10 mouse cellular contexts compared by ENCODE assay signal in genomic region chr8:95805482-95805881, GRCm38 (mm10). TPM values are rescaled to one million over a fixed set of nuclear protein-coding genes. Genes with fewer than 3 reads are reported as not detected.
A peak's percentile ranks its signal among the peaks of the same experiment; 100 is the strongest.
DNase-seq lines count a peak whose midpoint lies in the region; ATAC-seq and TF ChIP-seq lines count a peak whose summit lies in the region.
"Had no signal": no experiment of that assay in that cellular context is flagged by ENCODE, and none has a peak within 500 bp of the region (broad histone marks: within the 10 kb centered on the region; RNA-seq: fewer than 3 reads in every experiment).

No protein-coding gene starts in this region.

- ATAC-seq in heart, embryonic 15.5 days (replicated peaks; ENCODE audit: insufficient number of reproducible peaks, insufficient read depth, low FRiP score, low read depth): no peak
- no peak for ATAC-seq in intestine, embryonic 14.5 days (replicated peaks; ENCODE audit: low FRiP score, low TSS enrichment, low read depth)
- no peak for ATAC-seq in midbrain, postnatal 0 days (ENCODE audit: low FRiP score)
- ATAC-seq in cerebellum, adult (ENCODE audit: insufficient number of reproducible peaks, low FRiP score, low TSS enrichment): no peak

- no peaks in the 10 kb centered on the region for H3K27me3 ChIP-seq in heart, embryonic 15.5 days
- H3K27me3 ChIP-seq in intestine, embryonic 14.5 days (replicated peaks; ENCODE audit: control insufficient read depth, insufficient read depth, low read length): no peaks in the 10 kb centered on the region
- no peaks in the 10 kb centered on the region for H3K27me3 ChIP-seq in midbrain, postnatal 0 days (ENCODE audit: insufficient read depth, low read length)

- no peak for DNase-seq in heart, postnatal 4 days
- no peak for DNase-seq in intestine, embryonic 14.5 days (ENCODE audit: low spot score)
- DNase-seq in midbrain, postnatal 0 days (ENCODE audit: low spot score): no peak
- no peak for DNase-seq in cerebellum, adult 18-20 months
- no peak for DNase-seq in cerebellum, adult 8-10 months
- DNase-seq: cerebellum, postnatal 10 days; lung, postnatal 10 days had no signal

- H3K4me2 ChIP-seq in heart, embryonic 15.5 days: peak overlapping the region; percentile 90
- peak overlapping the region; percentile 87 for H3K4me2 ChIP-seq in intestine, embryonic 14.5 days (ENCODE audit: low read length)
- H3K4me2 ChIP-seq in midbrain, postnatal 0 days (ENCODE audit: low read depth, low read length, poor library complexity, severe bottlenecking): peak overlapping the region; percentile 94

- H3K9ac ChIP-seq in heart, embryonic 15.5 days: peak overlapping the region; percentile 99
- peak overlapping the region; percentile 98 for H3K9ac ChIP-seq in intestine, embryonic 14.5 days (ENCODE audit: low read length)
- peak overlapping the region; percentile 98; the same call in 1 of the 2 replicates for H3K9ac ChIP-seq in midbrain, postnatal 0 days (replicated peaks; ENCODE audit: low read length, poor library complexity, severe bottlenecking)

- H3K4me3 ChIP-seq in heart, embryonic 15.5 days: peak overlapping the region; percentile 97
- peak overlapping the region; percentile 87 for H3K4me3 ChIP-seq in brown adipose tissue, adult 24 weeks (ENCODE audit: insufficient read depth, low read depth, low read length)
- H3K4me3 ChIP-seq in intestine, embryonic 14.5 days (ENCODE audit: low read depth, low read length): peak overlapping the region; percentile 90
- peak overlapping the region; percentile 99 for H3K4me3 ChIP-seq in midbrain, postnatal 0 days (ENCODE audit: low read depth, low read length)

- H3K27ac ChIP-seq in heart, embryonic 15.5 days: peak overlapping the region; percentile 98; the same call in 1 of the 2 replicates
- no peak overlapping the region for H3K27ac ChIP-seq in brown adipose tissue, adult 24 weeks (replicated peaks; ENCODE audit: low read depth, low read length)
- H3K27ac ChIP-seq in intestine, embryonic 14.5 days (ENCODE audit: low read depth): no peak overlapping the region
- H3K27ac ChIP-seq in midbrain, postnatal 0 days (ENCODE audit: low read depth, low read length): no peak overlapping the region

- WGBS in heart, embryonic 15.5 days: 61% methylated on average over 2 of the region's 2 CpGs
- WGBS in intestine, embryonic 14.5 days: 45% methylated on average over 2 of the region's 2 CpGs
- 54% methylated on average over 2 of the region's 2 CpGs for WGBS in midbrain, postnatal 0 days

- H3K36me3 ChIP-seq in heart, embryonic 15.5 days: no peaks in the 10 kb centered on the region; the same call in 1 of the 2 replicates
- peaks cover 23% of the 10 kb centered on the region for H3K36me3 ChIP-seq in intestine, embryonic 14.5 days (ENCODE audit: control insufficient read depth, insufficient read depth, low read length)
- 0 out of 2 replicates have a peak, but pooled peaks cover 3% of the 10 kb centered on the region for H3K36me3 ChIP-seq in midbrain, postnatal 0 days (ENCODE audit: insufficient read depth, low read length)

- no peaks in the 10 kb centered on the region for H3K9me3 ChIP-seq in heart, embryonic 15.5 days (replicated peaks)
- no peaks in the 10 kb centered on the region for H3K9me3 ChIP-seq in intestine, embryonic 14.5 days (ENCODE audit: control insufficient read depth, low read length)
- no peaks in the 10 kb centered on the region for H3K9me3 ChIP-seq in midbrain, postnatal 0 days (ENCODE audit: low read length)

- H3K4me1 ChIP-seq in heart, embryonic 15.5 days (replicated peaks): peaks cover 60% of the 10 kb centered on the region
- H3K4me1 ChIP-seq in brown adipose tissue, adult 24 weeks (ENCODE audit: control insufficient read depth, insufficient read depth, insufficient read length, low read length): peaks cover 3% of the 10 kb centered on the region; the same call in 1 of the 2 replicates
- H3K4me1 ChIP-seq in intestine, embryonic 14.5 days (replicated peaks; ENCODE audit: control insufficient read depth, insufficient read depth, low read length): peaks cover 15% of the 10 kb centered on the region
- H3K4me1 ChIP-seq in midbrain, postnatal 0 days (ENCODE audit: insufficient read depth, low read length): 0 out of 2 replicates have a peak, but pooled peaks cover 6% of the 10 kb centered on the region

- no peak for TF ChIP-seq CTCF in midbrain, postnatal 0 days (IDR thresholded peaks at IDR 0.05)

RNA-seq across cellular contexts. Expression of gene Cnot1, which starts 1.8 kb away (rescaled TPM):
- polyA plus RNA-seq in heart, embryonic 15.5 days (2015; fragmentation: Nextera tagmentation; extraction: Ambion mirVana): 37.2 and 45.0 TPM in 2 replicates
- total RNA-seq in heart, postnatal 4 days (2021): 100 to 1,000 TPM; 152 to 174 TPM
- 32.1 and 35.7 TPM in 2 replicates for polyA plus RNA-seq in brown adipose tissue, adult 24 weeks (2012; ENCODE audit: insufficient read depth, insufficient read length, missing spikeins)
- polyA plus RNA-seq in intestine, embryonic 14.5 days (2014; fragmentation: Nextera tagmentation; extraction: Ambion mirVana): 98.5 and 132 TPM in 2 replicates
- total RNA-seq in midbrain, postnatal 0 days (2014; rRNA removed): 177 and 187 TPM in 2 replicates
- 23.6 and 26.9 TPM in 2 replicates for polyA plus RNA-seq in midbrain, postnatal 0 days (2015; fragmentation: Nextera tagmentation; extraction: Ambion mirVana)

RNA-seq across cellular contexts. Expression of gene Sap18b, which starts 19.7 kb away (rescaled TPM):
- 216 and 275 TPM in 2 replicates for polyA plus RNA-seq in heart, embryonic 15.5 days (2015; fragmentation: Nextera tagmentation; extraction: Ambion mirVana)
- 100 to 1,000 TPM in 1 of 2 experiments, 10 to 100 TPM in 1; 92.4 to 102 TPM for total RNA-seq in heart, postnatal 4 days (2021)
- polyA plus RNA-seq in brown adipose tissue, adult 24 weeks (2012; ENCODE audit: insufficient read depth, insufficient read length, missing spikeins): 118 and 149 TPM in 2 replicates
- 355 and 369 TPM in 2 replicates for polyA plus RNA-seq in intestine, embryonic 14.5 days (2014; fragmentation: Nextera tagmentation; extraction: Ambion mirVana)
- total RNA-seq in midbrain, postnatal 0 days (2014; rRNA removed): 45.3 and 60.0 TPM in 2 replicates
- polyA plus RNA-seq in midbrain, postnatal 0 days (2015; fragmentation: Nextera tagmentation; extraction: Ambion mirVana): 273 and 280 TPM in 2 replicates

RNA-seq across cellular contexts. Expression of gene Slc38a7, which starts 47.9 kb away (rescaled TPM):
- 10.1 and 13.7 TPM in 2 replicates for polyA plus RNA-seq in heart, embryonic 15.5 days (2015; fragmentation: Nextera tagmentation; extraction: Ambion mirVana)
- total RNA-seq in heart, postnatal 4 days (2021): 1 to 10 TPM; 7.5 to 7.9 TPM
- polyA plus RNA-seq in brown adipose tissue, adult 24 weeks (2012; ENCODE audit: insufficient read depth, insufficient read length, missing spikeins): 3.3 and 3.7 TPM in 2 replicates
- 17.2 and 17.5 TPM in 2 replicates for polyA plus RNA-seq in intestine, embryonic 14.5 days (2014; fragmentation: Nextera tagmentation; extraction: Ambion mirVana)
- 33.4 and 36.6 TPM in 2 replicates for total RNA-seq in midbrain, postnatal 0 days (2014; rRNA removed)
- polyA plus RNA-seq in midbrain, postnatal 0 days (2015; fragmentation: Nextera tagmentation; extraction: Ambion mirVana): 23.8 and 27.4 TPM in 2 replicates
